Mouse (Mus musculus): ENCODE measurements around the gene Snx29.

GRCm38 (mm10) chr16:11725901-11726300, 403.2 kb downstream of the Snx29 start:
- TF ChIP-seq CTCF (IDR thresholded peaks at IDR 0.05; ENCODE audit: borderline replicate concordance, control insufficient read depth, extremely low read depth, insufficient read depth, low read length, poor library complexity) (no peak), POLR2A (IDR thresholded peaks at IDR 0.05; ENCODE audit: control insufficient read depth, extremely low read depth, insufficient read depth, low read length, poor library complexity) (no peak)
